Mouse (Mus musculus) activated CD4-positive, CD25-positive, alpha-beta regulatory T cell (primary cell): ENCODE data around the gene Wdr90. TPM values are rescaled to one million over a fixed set of nuclear protein-coding genes. Genes with fewer than 3 reads are reported as not detected.

Experiments
- polyA plus RNA-seq, 2 experiments: library from polyadenylated mRNA; unstranded; fragments of 100-300 nt; shearing (Covaris generic); gene quantifications; one replicate each; pipeline ENCODE4 v1.2.1; 2017

The Wdr90 gene
- 10 to 100 TPM in 1 of 2 experiments, 1 to 10 TPM in 1; 5.7 to 11.5 TPM for polyA plus RNA-seq

GRCm38 (mm10) chr17:25860832-25861703 is at the start of gene Wdr90:
Wdr90 (minus strand) TSS chr17:25861501.

GRCm38 (mm10) chr17:25880196-25880910 is 19.1 kb upstream of the Wdr90 start, which contains the start of gene Wfikkn1:
Wfikkn1 (minus strand) TSS chr17:25880858.

DNA sequence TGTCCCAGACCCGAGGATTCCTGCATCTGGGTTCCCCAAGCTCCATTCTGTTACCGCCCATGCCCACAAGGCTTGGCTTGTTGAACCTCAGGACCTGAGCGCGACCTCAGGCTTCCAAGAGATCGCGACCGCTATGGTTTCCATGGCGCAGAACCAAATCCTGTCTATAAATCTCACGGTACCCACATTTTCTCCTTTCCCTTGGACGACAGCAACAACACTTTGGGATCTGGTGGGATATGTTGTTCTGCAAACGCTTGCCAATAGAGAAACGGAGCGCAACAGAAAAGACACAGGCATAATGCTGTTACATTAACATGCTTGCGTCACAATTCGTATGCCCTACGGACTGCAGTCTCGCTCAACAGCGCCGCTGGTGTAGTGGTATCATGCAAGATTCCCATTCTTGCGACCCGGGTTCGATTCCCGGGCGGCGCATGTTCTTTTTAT is 13.4 kb upstream of the Wdr90 start, which contains the start of gene Mettl26:
Mettl26 (plus strand) TSS at position 354 of the 450 bp plus-strand sequence.

DNA sequence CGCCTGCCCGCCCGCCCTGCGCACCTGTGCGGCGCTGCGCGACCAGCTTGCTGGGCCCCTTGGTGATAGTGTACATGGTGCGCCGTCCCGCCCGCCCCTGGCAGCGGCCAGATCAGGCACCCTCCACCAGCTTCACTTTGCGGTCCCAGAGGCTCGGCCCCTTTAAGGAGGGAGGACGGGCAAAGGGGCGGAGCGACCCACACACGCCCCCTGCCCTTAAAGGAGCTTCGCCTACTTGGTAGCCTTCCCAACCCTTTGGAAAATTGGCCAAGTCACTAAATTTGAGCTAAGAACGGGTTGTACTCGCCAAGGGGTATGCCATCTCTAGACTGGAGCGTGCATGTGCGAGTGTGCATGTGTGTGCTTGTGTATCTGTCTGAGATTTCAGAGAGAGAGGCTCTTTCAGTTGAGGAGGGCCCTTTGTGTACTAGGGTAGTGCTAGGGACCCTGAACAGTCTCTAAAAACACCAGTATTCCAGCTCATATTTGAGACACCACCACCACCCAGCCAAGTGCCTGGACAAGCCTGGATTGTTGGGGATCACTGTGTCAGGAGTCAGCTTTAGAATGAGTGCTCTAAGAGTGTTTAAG is 7.4 kb upstream of the Wdr90 start, which contains the start of gene Mcrip2:
Mcrip2 (minus strand) TSS at position 164 of the 591 bp plus-strand sequence.

DNA sequence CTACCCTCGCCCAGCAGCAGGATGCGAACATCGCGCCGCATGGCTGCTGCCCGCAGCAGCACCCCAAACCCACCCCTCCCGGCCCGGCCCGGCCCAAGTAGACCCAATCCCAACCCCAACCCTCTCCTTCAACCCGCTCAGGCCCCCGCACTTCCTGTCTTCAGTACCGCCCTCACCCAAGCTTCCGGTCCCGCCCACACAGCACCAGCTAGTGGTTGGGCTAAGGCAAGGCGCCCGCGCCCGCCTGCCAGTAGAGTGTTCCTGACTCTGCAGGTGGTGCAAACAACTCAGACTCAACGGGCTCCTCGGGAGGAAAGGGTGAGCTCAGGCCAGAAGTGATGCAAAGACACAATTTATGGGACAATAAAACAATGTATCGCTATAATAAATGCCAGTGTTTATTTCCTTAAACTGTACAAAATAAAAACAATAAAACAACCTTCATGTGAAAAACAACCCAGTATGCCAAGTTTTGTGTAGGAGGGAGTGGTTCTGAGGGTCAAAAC is 16.9 kb downstream of the Wdr90 start, which contains the start of gene Rhot2:
Rhot2 (minus strand) TSS at position 456 of the 506 bp plus-strand sequence.

DNA sequence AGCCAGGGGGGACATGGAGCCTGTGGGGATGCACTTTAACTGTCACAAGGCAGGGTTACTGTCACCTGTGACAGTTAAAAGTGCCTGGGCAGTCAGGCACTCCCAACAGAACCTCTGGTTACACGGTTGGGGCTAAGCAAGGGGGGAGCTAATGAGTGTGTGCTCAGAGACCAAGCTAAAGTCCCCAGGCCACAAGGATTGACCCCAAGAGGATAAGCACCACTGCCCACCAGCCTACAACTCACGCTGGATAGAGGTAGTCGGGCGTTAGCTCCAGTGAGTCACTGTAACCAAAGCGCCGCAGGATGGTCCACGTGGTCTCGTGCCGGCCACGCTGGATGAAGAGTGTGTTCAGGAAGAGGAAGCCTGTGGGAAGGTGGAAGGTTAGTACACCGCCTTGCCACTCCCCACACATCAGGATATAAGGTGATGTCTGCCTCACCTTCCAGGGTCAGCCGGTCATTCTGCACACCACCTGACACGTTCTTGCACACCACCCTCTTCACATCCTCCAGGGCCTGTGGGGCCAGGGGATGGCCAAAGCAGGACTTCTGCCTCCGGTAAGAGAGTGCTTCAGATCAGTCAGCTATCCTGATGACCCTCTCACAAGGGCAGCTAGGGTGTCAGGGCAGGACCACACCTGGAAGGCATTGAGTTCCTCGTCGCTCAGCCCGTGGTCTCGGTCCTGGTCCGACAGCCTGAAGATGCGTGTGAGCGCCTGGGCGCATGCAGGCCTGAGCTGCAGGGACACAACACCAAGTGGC is 20.0 kb downstream of the Wdr90 start, which contains the start of gene Gm20683:
Gm20683 (minus strand) TSS at position 647 of the 764 bp plus-strand sequence.

DNA sequence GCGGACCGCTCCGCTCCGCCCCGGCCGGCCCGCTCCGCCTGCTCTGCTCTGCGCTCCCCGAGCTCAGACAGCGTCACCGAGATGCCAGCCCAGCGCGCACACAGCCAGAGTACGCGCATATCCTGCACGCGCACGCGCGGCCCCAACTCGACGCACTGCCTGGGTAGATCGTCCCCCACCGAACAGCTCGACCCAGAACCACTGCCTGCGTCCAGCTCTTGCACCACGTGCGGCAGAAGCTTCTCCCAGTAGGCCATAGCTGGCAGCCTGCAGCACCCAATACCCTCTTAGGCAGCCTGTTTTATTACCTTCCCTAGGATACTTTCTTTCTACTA is 24.3 kb downstream of the Wdr90 start, which contains the start of gene Rhbdl1:
Rhbdl1 (minus strand) TSS at position 220 of the 335 bp plus-strand sequence.

GRCm38 (mm10) chr17:25833291-25833663 is 28.0 kb downstream of the Wdr90 start, which contains the start of gene Stub1:
Stub1 (minus strand) TSS chr17:25833404.

GRCm38 (mm10) chr17:25828712-25829557 is 32.4 kb downstream of the Wdr90 start, which contains the start of gene Jmjd8:
Jmjd8 (plus strand) TSS chr17:25828867.

DNA sequence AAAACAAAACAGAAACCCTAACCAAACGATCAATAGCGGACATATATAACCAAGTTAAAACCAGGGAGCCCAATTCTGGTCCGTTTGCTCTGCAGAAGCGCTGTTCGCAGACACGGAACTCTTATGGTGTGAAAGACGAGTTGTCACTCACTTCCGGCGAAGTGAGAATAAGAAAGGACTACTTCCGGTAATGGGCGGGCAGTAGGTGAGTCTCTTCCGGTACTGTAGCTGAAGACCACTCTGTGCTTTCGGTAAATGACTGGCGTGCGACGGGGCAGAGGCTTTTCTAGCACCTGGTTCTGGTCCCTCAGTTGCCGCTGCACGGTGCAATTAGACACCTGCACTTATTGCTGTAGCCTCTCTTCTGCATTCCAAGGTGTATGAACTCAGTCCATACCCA is 37.8 kb downstream of the Wdr90 start, which contains the start of gene Wdr24:
Wdr24 (plus strand) TSS at position 176 of the 400 bp plus-strand sequence.

DNA sequence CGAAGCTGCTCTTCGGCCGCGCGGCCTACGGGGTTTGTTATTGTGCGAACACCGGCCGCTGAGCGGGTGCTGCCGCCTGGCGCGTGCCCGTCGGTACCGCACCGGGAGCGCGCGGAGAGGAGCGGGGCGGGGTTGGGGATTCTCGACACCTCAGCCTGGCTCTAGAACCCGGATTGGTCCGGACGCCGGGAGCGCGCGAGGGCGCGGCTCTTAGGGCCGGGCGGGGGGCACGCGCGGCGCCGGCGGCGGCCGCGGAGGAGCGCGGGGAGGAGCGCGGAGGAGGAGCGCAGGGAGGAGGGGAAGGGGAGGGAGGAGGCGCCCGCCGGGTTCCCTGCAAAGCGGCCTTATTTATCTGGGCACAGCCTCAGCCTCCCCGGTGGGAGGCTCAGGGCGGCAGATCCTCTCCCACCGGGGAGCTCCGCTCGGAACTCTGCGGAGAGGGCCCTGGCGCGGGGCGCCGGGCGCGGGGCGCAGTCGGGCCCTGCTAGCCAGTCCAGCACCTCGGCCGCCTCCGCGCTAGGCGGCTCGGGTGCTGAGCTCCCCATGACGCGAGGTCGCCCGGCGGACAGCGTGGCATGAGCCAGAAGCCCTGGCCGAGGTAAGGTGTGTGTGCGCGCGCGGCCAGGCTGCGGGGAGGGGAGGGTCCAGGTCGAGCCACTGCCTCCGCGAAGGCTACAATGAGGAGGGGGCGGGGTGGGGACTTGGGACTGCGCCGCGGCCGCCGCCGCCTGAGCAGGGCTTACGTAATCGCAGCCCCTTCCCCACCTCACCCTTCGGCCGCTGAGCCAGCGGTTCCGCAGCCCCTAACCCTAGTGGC is 52.3 kb downstream of the Wdr90 start, which contains the start of gene Fbxl16:
Fbxl16 (plus strand) TSS at position 297 of the 817 bp plus-strand sequence.

DNA sequence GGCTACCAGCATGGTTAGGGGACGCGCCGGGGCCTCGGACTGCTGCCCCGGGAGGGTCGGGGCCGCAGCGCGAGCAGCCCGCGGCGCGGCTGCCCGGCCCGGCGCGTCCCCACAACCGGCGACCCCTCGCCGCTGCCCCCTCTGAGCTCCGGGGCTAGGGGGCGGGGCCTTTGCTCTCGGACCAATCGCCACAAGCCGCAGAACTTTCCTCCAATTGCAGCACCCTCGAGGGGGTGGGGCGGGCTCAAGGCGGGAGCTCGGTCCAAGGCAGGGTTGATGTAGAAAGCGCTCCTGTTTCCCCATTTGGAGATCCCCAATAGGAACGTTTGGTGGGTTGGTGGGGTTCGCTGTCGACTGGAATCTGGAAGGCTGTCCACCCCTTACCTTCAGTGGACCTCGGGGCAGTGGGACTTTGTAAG is 64.3 kb downstream of the Wdr90 start, which contains the start of gene Metrn:
Metrn (minus strand) TSS at position 186 of the 419 bp plus-strand sequence.

GRCm38 (mm10) chr17:25795609-25796092 is 65.7 kb downstream of the Wdr90 start, which contains the start of gene AC134908.4:
AC134908.4 (minus strand) TSS chr17:25795659.

Other genes starting within 250 kb of the Wdr90 start
- not detected for gene Gng13, start 144.3 kb downstream of the Wdr90 start, polyA plus RNA-seq
- 1 to 10 TPM; 5.2 to 5.4 TPM for gene Chtf18, start 134.1 kb downstream of the Wdr90 start, polyA plus RNA-seq
- gene Rpusd1, start 133.8 kb downstream of the Wdr90 start, polyA plus RNA-seq = 10 to 100 TPM; 15.3 to 15.4 TPM
- gene Mslnl, start 125.5 kb downstream of the Wdr90 start, polyA plus RNA-seq = not detected
- under 1 TPM in 1 of 2 experiments, not detected in 1; 0.26 TPM for gene Msln, start 107.1 kb downstream of the Wdr90 start, polyA plus RNA-seq
- gene Narfl, start 87.7 kb downstream of the Wdr90 start, polyA plus RNA-seq = 10 to 100 TPM; 18.7 to 25.8 TPM
- 10 to 100 TPM; 46.8 to 50.3 TPM for gene Haghl, start 75.8 kb downstream of the Wdr90 start, polyA plus RNA-seq
- gene Ccdc78, start 74.9 kb downstream of the Wdr90 start, polyA plus RNA-seq = under 1 TPM; 0.59 to 0.72 TPM
- gene Fam173a, start 68.6 kb downstream of the Wdr90 start, polyA plus RNA-seq = 100 to 1,000 TPM; 177 to 212 TPM
- gene AC134908.4, start 65.8 kb downstream of the Wdr90 start, polyA plus RNA-seq = 1 to 10 TPM in 1 of 2 experiments, not detected in 1; 1.1 TPM
- 10 to 100 TPM; 37.5 to 46.1 TPM for gene Metrn, start 64.4 kb downstream of the Wdr90 start, polyA plus RNA-seq
- gene Fbxl16, start 52.4 kb downstream of the Wdr90 start, polyA plus RNA-seq = not detected
- gene Wdr24, start 37.9 kb downstream of the Wdr90 start, polyA plus RNA-seq = 10 to 100 TPM; 22.8 to 29.5 TPM
- 10 to 100 TPM; 16.2 to 25.7 TPM for gene Jmjd8, start 32.6 kb downstream of the Wdr90 start, polyA plus RNA-seq
- 100 to 1,000 TPM; 130 TPM for gene Stub1, start 28.1 kb downstream of the Wdr90 start, polyA plus RNA-seq
- 1 to 10 TPM; 1.5 to 3.3 TPM for gene Rhbdl1, start 24.2 kb downstream of the Wdr90 start, polyA plus RNA-seq
- 1 to 10 TPM; 2.5 to 3.2 TPM for gene Gm20683, start 19.7 kb downstream of the Wdr90 start, polyA plus RNA-seq
- gene Rhot2, start 16.6 kb downstream of the Wdr90 start, polyA plus RNA-seq = 10 to 100 TPM; 32.6 to 40.3 TPM
- 1 to 10 TPM; 4.5 to 5.5 TPM for gene Mcrip2, start 7.3 kb upstream of the Wdr90 start, polyA plus RNA-seq
- 100 to 1,000 TPM in 1 of 2 experiments, 10 to 100 TPM in 1; 82.0 to 102 TPM for gene Mettl26, start 13.6 kb upstream of the Wdr90 start, polyA plus RNA-seq
- 1 to 10 TPM; 1.5 to 1.9 TPM for gene Wfikkn1, start 19.4 kb upstream of the Wdr90 start, polyA plus RNA-seq
- 10 to 100 TPM; 15.4 to 25.0 TPM for gene Rab40c, start 58.2 kb upstream of the Wdr90 start, polyA plus RNA-seq
- gene Pigq, start 83.4 kb upstream of the Wdr90 start, polyA plus RNA-seq = 10 to 100 TPM; 25.0 to 52.5 TPM
- gene Nhlrc4, start 83.5 kb upstream of the Wdr90 start, polyA plus RNA-seq = not detected
- gene A930017K11Rik, start 91.1 kb upstream of the Wdr90 start, polyA plus RNA-seq = under 1 TPM in 1 of 2 experiments, not detected in 1; 0.17 TPM
- gene Capn15, start 124.3 kb upstream of the Wdr90 start, polyA plus RNA-seq = 10 to 100 TPM; 21.3 to 28.1 TPM
- gene Rab11fip3, start 208.1 kb upstream of the Wdr90 start, polyA plus RNA-seq = 10 to 100 TPM; 10.7 to 12.3 TPM
- 10 to 100 TPM; 23.0 to 30.8 TPM for gene Decr2, start 228.8 kb upstream of the Wdr90 start, polyA plus RNA-seq
- gene Nme4, start 234.1 kb upstream of the Wdr90 start, polyA plus RNA-seq = 10 to 100 TPM in 1 of 2 experiments, 1 to 10 TPM in 1; 2.7 to 15.3 TPM